Mouse (Mus musculus): ENCODE data around the gene Tenm3.

DNA sequence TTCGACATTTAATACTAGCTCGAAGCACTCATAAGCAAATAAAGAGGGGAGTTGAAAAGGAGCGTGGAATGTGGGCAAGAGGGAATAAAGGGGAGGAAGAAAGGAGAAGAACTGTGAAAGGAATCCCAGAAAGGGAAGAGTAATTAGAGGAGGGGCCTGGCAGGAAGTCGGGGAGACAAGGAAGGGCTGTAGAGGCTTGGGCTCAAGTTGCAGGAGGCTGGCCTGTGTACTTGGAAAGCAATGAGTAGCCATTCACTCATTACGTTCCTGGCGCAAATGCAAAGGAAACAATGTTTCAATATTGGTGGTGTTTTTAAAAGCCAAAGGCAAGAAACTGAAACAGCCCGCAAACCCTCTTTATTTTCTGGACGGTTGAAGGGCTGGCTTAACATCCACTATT, 228.7 kb downstream of the Tenm3 start:
- no peak for TF ChIP-seq ETS1 (conservative IDR thresholded peaks at IDR 0.05; ENCODE audit: low read depth, low read length)
- no peak for TF ChIP-seq CHD1 (IDR thresholded peaks at IDR 0.05; ENCODE audit: low read depth, low read length)
- TF ChIP-seq CTCF (conservative IDR thresholded peaks at IDR 0.05 in 1 of 2, IDR thresholded peaks at IDR 0.05 in 1 of 2; ENCODE audit: low read depth in 2 of 2, low read length in 2 of 2), result no peak
- TF ChIP-seq EP300 (IDR thresholded peaks at IDR 0.05; ENCODE audit: low read length), result no peak
- no peak for TF ChIP-seq POLR2A (IDR thresholded peaks at IDR 0.05; ENCODE audit: low read depth, low read length)
- TF ChIP-seq KAT2A (IDR thresholded peaks at IDR 0.05; ENCODE audit: insufficient replicate concordance, low read length), result no peak
- TF ChIP-seq CHD2 (IDR thresholded peaks at IDR 0.05; ENCODE audit: low read length), result no peak
- no peak for TF ChIP-seq NRF1 (IDR thresholded peaks at IDR 0.05; ENCODE audit: low read depth, low read length)
- TF ChIP-seq MAX (IDR thresholded peaks at IDR 0.05; ENCODE audit: low read length), result no peak
- no peak for TF ChIP-seq JUND (conservative IDR thresholded peaks at IDR 0.05; ENCODE audit: low read depth, low read length)
- TF ChIP-seq POLR2AphosphoS2 (IDR thresholded peaks at IDR 0.05; ENCODE audit: low read depth, low read length), result no peak
- no peak for TF ChIP-seq USF1 (IDR thresholded peaks at IDR 0.05; ENCODE audit: low read depth, low read length)

All from CH12.LX (cell line).